Mouse (Mus musculus): Measurements from ENCODE around the gene Cryba1. TPM values are rescaled to one million over a fixed set of nuclear protein-coding genes. Genes with fewer than 3 reads are reported as not detected.
A peak's percentile ranks its signal among the peaks of the same experiment; 100 is the strongest.

The Cryba1 gene
- total RNA-seq, 2 experiments from 2014 or later, result not detected

GRCm38 (mm10) chr11:77721389-77721788, 3.7 kb downstream of the Cryba1 start:
- DNase-seq (ENCODE audit: low spot score in 2 of 2), result no peak

- no peak for DNase-seq (ENCODE audit: low spot score in 2 of 2)
These were observed 6.0 kb downstream of the Cryba1 start for GRCm38 (mm10) chr11:77719055-77719454.

GRCm38 (mm10) chr11:77713736-77714135, 11.3 kb downstream of the Cryba1 start:
- no peak for DNase-seq (ENCODE audit: low spot score in 2 of 2)

GRCm38 (mm10) chr11:77709039-77709438, 16.0 kb downstream of the Cryba1 start:
- no peak for DNase-seq (ENCODE audit: low spot score in 2 of 2)

- no peak for DNase-seq (ENCODE audit: low spot score in 2 of 2)
These were observed 19.2 kb downstream of the Cryba1 start for GRCm38 (mm10) chr11:77705920-77706319.

GRCm38 (mm10) chr11:77697232-77697631, 27.9 kb downstream of the Cryba1 start:
- DNase-seq (ENCODE audit: low spot score in 2 of 2), result no peak

- DNase-seq (ENCODE audit: low spot score in 2 of 2), result no peak
These were observed 32.1 kb downstream of the Cryba1 start for GRCm38 (mm10) chr11:77693026-77693425.

- DNase-seq (ENCODE audit: low spot score in 2 of 2), result peak in 1 of 2 experiments; percentile 23
These were observed 37.4 kb downstream of the Cryba1 start for GRCm38 (mm10) chr11:77687541-77688131.

- DNase-seq (ENCODE audit: low spot score in 2 of 2), result peak; percentile 25 to 64
These were observed 38.1 kb downstream of the Cryba1 start for GRCm38 (mm10) chr11:77686841-77687540.

- no peak for DNase-seq (ENCODE audit: low spot score in 2 of 2)
These were observed 38.7 kb downstream of the Cryba1 start for GRCm38 (mm10) chr11:77686346-77686840.

GRCm38 (mm10) chr11:77685383-77686265, 39.5 kb downstream of the Cryba1 start, which contains the start of gene Nufip2:
Gene Nufip2, plus strand, starts transcription at chr11:77686155.
- peak; percentile 99 to 100 for DNase-seq (ENCODE audit: low spot score in 2 of 2)

- no peak for DNase-seq (ENCODE audit: low spot score in 2 of 2)
These were observed 40.2 kb downstream of the Cryba1 start for GRCm38 (mm10) chr11:77684896-77685295.

GRCm38 (mm10) chr11:77680018-77680417, 45.1 kb downstream of the Cryba1 start:
- DNase-seq (ENCODE audit: low spot score in 2 of 2), result no peak

GRCm38 (mm10) chr11:77673428-77673991, 51.6 kb downstream of the Cryba1 start:
- no peak for DNase-seq (ENCODE audit: low spot score in 2 of 2)

GRCm38 (mm10) chr11:77672746-77673145, 52.3 kb downstream of the Cryba1 start:
- no peak for DNase-seq (ENCODE audit: low spot score in 2 of 2)

Other genes with a start within 250 kb of the Cryba1 start
- 10 to 100 TPM; 79.4 to 82.3 TPM for gene Ankrd13b, start 235.6 kb downstream of the Cryba1 start, total RNA-seq (2021)
- 100 to 1,000 TPM; 304 to 343 TPM for gene Git1, start 231.7 kb downstream of the Cryba1 start, total RNA-seq (2021)
- 1 to 10 TPM; 1.4 to 1.7 TPM for gene Abhd15, start 210.2 kb downstream of the Cryba1 start, total RNA-seq (2021)
- gene Trp53i13, start 209.3 kb downstream of the Cryba1 start, total RNA-seq (2021), result 1 to 10 TPM; 6.7 to 7.5 TPM
- gene Gm10392, start 206.1 kb downstream of the Cryba1 start, total RNA-seq (2021), result not detected
- gene Taok1, start 117.5 kb downstream of the Cryba1 start, total RNA-seq (2021), result 100 to 1,000 TPM; 109 to 110 TPM
- gene Nufip2, start 39.1 kb downstream of the Cryba1 start, total RNA-seq (2021), result 10 to 100 TPM; 75.3 to 76.1 TPM
- gene Myo18a, start 38.0 kb upstream of the Cryba1 start, total RNA-seq (2021), result 100 to 1,000 TPM; 130 to 137 TPM
- not detected for gene Gm10277, start 62.5 kb upstream of the Cryba1 start, total RNA-seq (2021)
- gene Pipox, start 168.8 kb upstream of the Cryba1 start, total RNA-seq (2021), result 1 to 10 TPM; 1.5 to 2.2 TPM
- gene Sez6, start 205.5 kb upstream of the Cryba1 start, total RNA-seq (2021), result 100 to 1,000 TPM; 161 to 167 TPM